Mouse (Mus musculus): ENCODE data around the gene Grik5. TPM values are rescaled to one million over a fixed set of nuclear protein-coding genes. Genes with fewer than 3 reads are reported as not detected.

The Grik5 gene
- total RNA-seq, 2 experiments from 2014 or later = 215 to 242 TPM

- DNase-seq (ENCODE audit: low spot score in 2 of 2) = no peak
- intact Hi-C loops (cut with DNase I) = loop anchor here (5.0 to 10.0 kb wide), 2 partner anchors 151 to 374 kb away; no protein-coding TSS in a partner anchor
These were observed 103.7 kb downstream of the Grik5 start for GRCm38 (mm10) chr7:24968463-24968862.

DNA sequence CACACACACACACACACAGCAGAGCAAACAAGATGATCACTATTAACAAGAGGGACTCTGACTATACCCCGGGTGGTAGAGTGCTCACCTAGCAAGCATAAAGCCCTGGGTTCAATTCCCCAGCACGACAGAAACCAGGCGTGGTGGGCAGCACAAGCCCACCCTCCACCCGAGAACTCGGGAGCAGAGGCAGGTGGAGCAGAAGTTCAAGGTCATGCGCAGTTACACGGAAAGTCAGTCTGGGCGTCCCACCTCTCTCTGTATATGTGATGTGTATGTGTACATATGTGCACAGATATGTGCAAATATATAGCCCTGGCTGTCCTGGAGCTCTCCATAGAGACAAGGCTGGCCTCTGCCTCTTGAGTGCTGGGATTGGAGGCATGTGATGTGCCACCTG is 104.2 kb downstream of the Grik5 start:
- intact Hi-C loops (cut with DNase I) = loop anchor here (5.0 to 10.0 kb wide), 2 partner anchors 151 to 373 kb away; no protein-coding TSS in a partner anchor
- no peak for DNase-seq (ENCODE audit: low spot score in 2 of 2)

DNA sequence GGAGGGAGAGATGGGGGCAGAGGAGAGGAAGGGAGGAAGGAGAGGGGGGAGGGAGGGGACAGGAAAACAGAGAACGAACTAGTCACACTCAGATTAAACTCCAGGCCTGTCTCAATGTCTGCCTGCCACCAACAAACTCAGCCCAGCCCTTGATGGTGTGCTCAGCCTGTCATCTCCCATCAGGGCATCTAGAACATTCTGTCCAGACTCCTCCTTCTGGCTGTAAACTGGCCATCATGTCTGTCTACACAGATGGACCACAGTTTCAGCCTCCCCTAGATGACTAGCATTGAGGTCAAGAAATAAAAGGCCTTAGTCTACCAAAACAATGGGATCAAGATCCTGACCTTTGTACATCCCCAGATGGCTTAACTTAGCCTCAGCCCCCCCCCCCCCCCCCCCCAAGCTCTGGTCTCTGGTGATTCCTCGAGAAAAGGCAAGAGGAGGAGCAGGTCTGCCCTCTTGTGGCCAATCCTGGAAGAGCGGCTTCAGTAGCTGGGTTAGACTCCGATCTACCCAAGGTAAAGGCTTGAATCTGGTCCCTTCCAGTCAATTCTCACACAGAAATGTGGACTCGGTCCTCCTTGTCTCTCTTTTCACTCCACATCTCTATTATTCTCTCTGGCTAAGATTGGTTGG is 107.1 kb downstream of the Grik5 start:
- intact Hi-C loops (cut with DNase I) = loop anchor here (5.0 to 10.0 kb wide), 2 partner anchors 148 to 370 kb away; no protein-coding TSS in a partner anchor
- DNase-seq (ENCODE audit: low spot score in 2 of 2) = peak; percentile 88 to 89

- intact Hi-C loops (cut with DNase I) = loop anchor here (10.0 kb wide), 1 partner anchor 369 kb away; no protein-coding TSS in a partner anchor
- DNase-seq (ENCODE audit: low spot score in 2 of 2) = no peak
These were observed 107.9 kb downstream of the Grik5 start for GRCm38 (mm10) chr7:24964288-24964687.

Small RNA genes lying within 50 kb of the gene (microRNA-seq; reads per million reads assigned to microRNA genes)
- gene Mir6537 = 0 reads per million in 2 experiments
- gene Mir7046 = 12.4 to 15.1 reads per million in 2 experiments
- gene Mir7047 = 52.2 to 96.7 reads per million in 2 experiments

Other genes with a start within 250 kb of the Grik5 start
- gene Gm9844, start 210.1 kb downstream of the Grik5 start, total RNA-seq (2021) = 1 to 10 TPM; 1.7 to 2.1 TPM
- not detected for gene Lypd4, start 202.4 kb downstream of the Grik5 start, total RNA-seq (2021)
- gene Dmrtc2, start 202.3 kb downstream of the Grik5 start, total RNA-seq (2021) = not detected
- 100 to 1,000 TPM; 446 to 451 TPM for gene Rps19, start 188.0 kb downstream of the Grik5 start, total RNA-seq (2021)
- under 1 TPM; 0.46 to 0.64 TPM for gene Cd79a, start 175.0 kb downstream of the Grik5 start, total RNA-seq (2021)
- gene Arhgef1, start 169.4 kb downstream of the Grik5 start, total RNA-seq (2021) = 10 to 100 TPM; 70.5 to 79.1 TPM
- not detected for gene Gm4881, start 127.9 kb downstream of the Grik5 start, total RNA-seq (2021)
- 100 to 1,000 TPM; 266 to 283 TPM for gene Rabac1, start 99.6 kb downstream of the Grik5 start, total RNA-seq (2021)
- gene Atp1a3, start 66.4 kb downstream of the Grik5 start, total RNA-seq (2021) = 1,000 to 10,000 TPM; 1,972 to 2,046 TPM
- gene Zfp574, start 221 bp upstream of the Grik5 start, total RNA-seq (2021) = 10 to 100 TPM; 31.4 to 37.0 TPM
- 10 to 100 TPM; 11.8 to 13.7 TPM for gene Pou2f2, start 107.4 kb upstream of the Grik5 start, total RNA-seq (2021)
- gene Dedd2, start 148.3 kb upstream of the Grik5 start, total RNA-seq (2021) = 10 to 100 TPM; 24.1 to 25.4 TPM
- gene Zfp526, start 149.1 kb upstream of the Grik5 start, total RNA-seq (2021) = 10 to 100 TPM in 1 of 2 experiments, 1 to 10 TPM in 1; 10.0 to 11.1 TPM
- gene Gsk3a, start 165.5 kb upstream of the Grik5 start, total RNA-seq (2021) = 100 to 1,000 TPM; 213 to 224 TPM
- 10 to 100 TPM; 65.1 to 75.6 TPM for gene Erf, start 178.4 kb upstream of the Grik5 start, total RNA-seq (2021)
- 100 to 1,000 TPM; 211 to 223 TPM for gene Cic, start 195.4 kb upstream of the Grik5 start, total RNA-seq (2021)
- gene Pafah1b3, start 225.6 kb upstream of the Grik5 start, total RNA-seq (2021) = 10 to 100 TPM; 26.7 to 28.0 TPM
- not detected for gene Prr19, start 229.1 kb upstream of the Grik5 start, total RNA-seq (2021)
- gene Tmem145, start 233.8 kb upstream of the Grik5 start, total RNA-seq (2021) = 10 to 100 TPM; 47.8 to 55.1 TPM
- 100 to 1,000 TPM in 1 of 2 experiments, 10 to 100 TPM in 1; 99.2 to 105 TPM for gene Megf8, start 244.8 kb upstream of the Grik5 start, total RNA-seq (2021)